Mouse (Mus musculus): Measurements from ENCODE around the gene Mrpl4. TPM values are rescaled to one million over a fixed set of nuclear protein-coding genes. Genes with fewer than 3 reads are reported as not detected.

Mrpl4 gene
- polyA plus RNA-seq, 1 experiment from 2014 or later, result 115 TPM

DNA sequence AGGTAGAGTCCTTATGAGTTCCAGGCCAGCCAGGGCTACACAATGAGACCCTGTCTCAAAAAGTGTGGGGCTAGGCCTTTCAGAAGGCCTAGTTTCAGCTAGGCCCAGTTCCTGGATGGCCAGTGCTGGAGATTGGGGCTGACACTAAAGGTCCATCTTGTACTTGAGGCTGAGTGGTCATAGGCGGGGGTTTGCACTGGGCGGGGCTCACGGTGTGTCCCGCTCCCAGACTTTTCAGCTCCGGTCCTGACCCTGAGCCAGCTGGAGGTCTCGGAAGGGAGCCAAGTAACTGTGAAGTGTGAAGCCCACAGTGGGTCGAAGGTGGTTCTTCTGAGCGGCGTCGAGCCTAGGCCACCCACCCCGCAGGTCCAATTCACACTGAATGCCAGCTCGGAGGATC lies 24.3 kb downstream of the Mrpl4 start:
- H3K4me2 ChIP-seq, result no peak overlapping the region
- peaks cover 64% of the 10 kb centered on the region for H3K27me3 ChIP-seq
- WGBS, result 82% methylated on average over 12 of the region's 12 CpGs

DNA sequence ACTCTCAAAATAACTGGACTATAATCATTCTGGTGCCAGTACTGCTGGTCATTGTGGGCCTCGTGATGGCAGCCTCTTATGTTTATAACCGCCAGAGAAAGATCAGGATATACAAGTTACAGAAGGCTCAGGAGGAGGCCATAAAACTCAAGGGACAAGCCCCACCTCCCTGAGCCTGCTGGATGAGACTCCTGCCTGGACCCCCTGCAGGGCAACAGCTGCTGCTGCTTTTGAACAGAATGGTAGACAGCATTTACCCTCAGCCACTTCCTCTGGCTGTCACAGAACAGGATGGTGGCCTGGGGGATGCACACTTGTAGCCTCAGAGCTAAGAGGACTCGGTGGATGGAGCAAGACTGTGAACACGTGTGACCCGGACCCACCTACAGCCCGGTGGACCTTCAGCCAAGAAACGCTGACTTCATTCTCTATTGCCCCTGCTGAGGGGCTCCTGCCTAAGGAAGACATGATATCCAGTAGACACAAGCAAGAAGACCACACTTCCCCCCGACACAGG lies 25.3 kb downstream of the Mrpl4 start:
- H3K9ac ChIP-seq, result no peak overlapping the region
- 56% methylated on average over 8 of the region's 8 CpGs for WGBS
- no peak for ATAC-seq

More for the DNA sequence above, 24.3 kb downstream of the Mrpl4 start:
- Histone ChIP-seq H3K4me3 (no peak overlapping the region), H3K36me3 (ENCODE audit: poor library complexity, severe bottlenecking) (no peaks in the 10 kb centered on the region), H3K9ac (no peak overlapping the region), H3K9me3 (replicated peaks) (no peaks in the 10 kb centered on the region), H3K4me1 (peaks cover 29% of the 10 kb centered on the region), H3K27ac (no peak overlapping the region)
- no peak for ATAC-seq

DNA sequence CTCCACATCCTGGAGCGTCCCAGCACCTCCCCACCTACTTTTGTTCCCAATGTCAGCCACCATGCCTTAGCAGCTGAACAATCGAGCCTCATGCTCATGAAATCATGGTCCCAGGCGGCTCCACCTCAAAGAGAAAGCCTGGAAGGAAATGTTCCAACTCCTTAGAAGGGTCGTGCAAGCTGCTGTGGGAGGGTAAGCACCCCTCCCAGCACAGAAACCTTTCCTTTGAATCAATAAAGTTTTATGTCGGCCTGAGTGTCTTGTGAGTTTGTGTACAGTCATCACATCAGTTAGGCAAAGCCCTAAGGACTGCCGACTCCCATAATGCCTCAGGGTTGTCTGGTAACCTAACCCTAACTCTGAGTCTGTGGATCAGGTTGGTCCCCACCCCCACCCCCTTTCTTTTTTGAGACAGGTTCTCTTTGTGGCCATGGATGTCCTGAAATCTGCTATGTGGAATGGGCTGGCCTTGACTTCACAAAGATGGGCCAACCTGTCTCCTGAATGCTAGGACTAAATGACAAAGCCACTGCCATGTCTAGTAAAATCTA lies 26.1 kb downstream of the Mrpl4 start:
- no peaks in the 10 kb centered on the region for H3K9me3 ChIP-seq (replicated peaks)
- H3K27me3 ChIP-seq, result peaks cover 82% of the 10 kb centered on the region
- no peak overlapping the region for H3K9ac ChIP-seq
- 69% methylated on average over 6 of the region's 6 CpGs for WGBS
- H3K4me1 ChIP-seq, result peaks cover 46% of the 10 kb centered on the region
- no peak overlapping the region for H3K4me2 ChIP-seq
- H3K4me3 ChIP-seq, result no peak overlapping the region
- no peak overlapping the region for H3K27ac ChIP-seq
- ATAC-seq, result no peak
- no peaks in the 10 kb centered on the region for H3K36me3 ChIP-seq (ENCODE audit: poor library complexity, severe bottlenecking)

More for the DNA sequence above, 25.3 kb downstream of the Mrpl4 start:
- H3K36me3 ChIP-seq (ENCODE audit: poor library complexity, severe bottlenecking), result no peaks in the 10 kb centered on the region
- no peak overlapping the region for H3K4me2 ChIP-seq
- H3K4me3 ChIP-seq, result no peak overlapping the region
- H3K27me3 ChIP-seq, result peaks cover 74% of the 10 kb centered on the region
- peaks cover 38% of the 10 kb centered on the region for H3K4me1 ChIP-seq
- H3K27ac ChIP-seq, result no peak overlapping the region
- no peaks in the 10 kb centered on the region for H3K9me3 ChIP-seq (replicated peaks)

DNA sequence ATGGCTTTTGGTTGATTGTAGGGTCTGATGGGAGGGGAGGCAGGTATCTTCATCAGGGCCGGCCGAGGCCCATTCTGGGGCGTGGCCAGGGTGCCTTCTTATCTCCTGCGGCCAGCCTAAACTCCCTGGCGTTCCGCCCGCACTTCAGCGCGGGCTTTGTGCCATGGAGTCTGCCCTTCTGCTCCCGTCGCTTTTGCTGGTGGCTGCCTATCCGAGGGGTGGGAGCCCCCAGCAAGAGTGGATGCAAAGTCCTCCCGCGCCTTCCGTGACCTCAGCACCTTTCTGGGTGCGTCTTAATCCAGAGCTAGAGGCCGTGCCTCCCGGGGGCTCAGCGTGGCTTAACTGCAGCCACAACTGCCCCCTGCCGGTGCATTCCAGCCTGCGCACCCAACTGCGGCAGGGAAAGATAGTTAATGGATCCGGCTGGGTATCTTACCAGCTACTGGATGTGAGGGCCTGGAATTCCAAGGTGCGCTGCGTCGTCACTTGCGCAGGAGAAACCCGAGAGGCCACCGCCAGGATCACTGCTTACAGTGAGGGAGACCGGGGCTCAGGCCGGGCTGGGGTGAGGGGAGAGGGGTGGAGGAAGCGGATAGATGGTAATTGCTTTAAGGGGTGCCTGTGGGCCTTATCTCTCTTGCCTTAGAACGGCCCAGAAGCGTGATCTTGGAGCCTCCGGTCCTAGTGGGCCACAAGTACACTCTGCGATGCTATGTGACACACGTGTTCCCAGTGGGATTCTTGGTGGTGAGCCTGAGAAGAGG lies 26.9 kb downstream of the Mrpl4 start, which contains the start of gene Icam4:
Gene Icam4 (plus strand): TSS at position 83 of the 764 bp plus-strand sequence.
- ATAC-seq, result no peak
- Histone ChIP-seq H3K36me3 (ENCODE audit: poor library complexity, severe bottlenecking) (no peaks in the 10 kb centered on the region), H3K27ac (no peak within 1 kb of the TSS), H3K4me1 (peaks cover 47% of the 10 kb centered on the region), H3K9me3 (replicated peaks) (no peaks in the 10 kb centered on the region), H3K27me3 (peaks cover 90% of the 10 kb centered on the region), H3K4me3 (peak within 1 kb of the TSS; percentile 18), H3K9ac (peak within 1 kb of the TSS; percentile 10; the same call in 1 of the 2 replicates), H3K4me2 (peak within 1 kb of the TSS; percentile 94)
- 2% methylated on average over 37 of the region's 37 CpGs for WGBS

DNA sequence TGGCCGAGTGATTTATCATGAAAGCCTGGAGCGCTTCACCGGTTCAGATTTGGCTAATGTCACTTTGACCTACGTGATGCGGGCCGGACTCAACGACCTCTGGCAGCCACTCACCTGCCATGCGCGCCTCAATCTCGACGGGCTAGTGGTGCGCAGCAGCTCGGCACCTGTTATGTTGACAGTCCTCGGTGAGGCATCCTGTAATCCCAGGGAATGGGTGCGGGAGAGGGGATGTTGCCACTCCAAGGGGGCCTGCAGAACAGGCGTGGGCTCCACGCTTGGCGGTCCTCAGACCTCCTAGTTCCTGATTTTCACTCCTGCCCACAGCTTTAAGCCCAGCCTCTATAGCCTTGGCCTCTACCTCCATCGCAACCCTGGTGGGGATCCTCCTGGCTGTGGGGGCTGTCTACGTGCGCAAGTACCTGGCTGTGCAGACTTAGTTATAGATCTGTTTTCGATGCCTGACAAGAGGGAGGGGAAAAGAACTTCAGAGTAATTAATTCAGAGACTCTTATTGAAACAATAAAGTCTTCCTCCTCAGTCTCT lies 27.6 kb downstream of the Mrpl4 start:
- Histone ChIP-seq H3K4me3 (no peak overlapping the region), H3K9me3 (replicated peaks) (no peaks in the 10 kb centered on the region), H3K9ac (no peak overlapping the region), H3K27ac (no peak overlapping the region), H3K36me3 (ENCODE audit: poor library complexity, severe bottlenecking) (no peaks in the 10 kb centered on the region), H3K4me2 (peak overlapping the region; percentile 94), H3K4me1 (peaks cover 47% of the 10 kb centered on the region), H3K27me3 (peaks cover 96% of the 10 kb centered on the region)
- no peak for ATAC-seq
- WGBS, result 21% methylated on average over 22 of the region's 22 CpGs

DNA sequence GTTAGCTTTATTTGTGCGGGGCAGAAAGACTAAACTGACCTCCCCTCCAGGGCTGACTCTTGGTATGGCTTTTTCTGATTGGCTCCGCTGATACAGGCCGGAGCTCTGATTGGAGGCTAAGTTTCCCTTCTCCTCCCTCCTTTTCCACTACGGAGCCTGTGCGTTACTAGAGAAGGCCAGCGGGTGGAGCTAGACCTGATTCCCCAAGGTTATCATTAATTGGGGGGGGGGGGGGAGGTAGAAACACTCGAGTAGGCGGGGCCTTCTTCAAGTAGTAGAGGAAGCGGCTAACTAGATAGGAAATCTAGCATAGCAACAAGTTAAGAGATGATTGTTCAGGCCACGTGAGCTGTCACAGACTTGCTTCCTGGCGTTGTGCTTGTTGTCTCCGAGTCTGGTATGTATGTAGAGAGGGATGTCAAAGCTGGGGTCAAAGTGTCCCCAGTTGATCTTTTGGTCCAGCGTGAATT lies 28.3 kb downstream of the Mrpl4 start:
- H3K4me2 ChIP-seq, result peak overlapping the region; percentile 94
- peaks cover 47% of the 10 kb centered on the region for H3K4me1 ChIP-seq
- H3K27me3 ChIP-seq, result peaks cover 98% of the 10 kb centered on the region
- peak; percentile 59 for ATAC-seq
- no peaks in the 10 kb centered on the region for H3K9me3 ChIP-seq (replicated peaks)
- WGBS, result 0% methylated on average over 13 of the region's 13 CpGs
- H3K4me3 ChIP-seq, result peak overlapping the region; percentile 50
- no peaks in the 10 kb centered on the region for H3K36me3 ChIP-seq (ENCODE audit: poor library complexity, severe bottlenecking)
- no peak overlapping the region for H3K9ac ChIP-seq
- H3K27ac ChIP-seq, result no peak overlapping the region

DNA sequence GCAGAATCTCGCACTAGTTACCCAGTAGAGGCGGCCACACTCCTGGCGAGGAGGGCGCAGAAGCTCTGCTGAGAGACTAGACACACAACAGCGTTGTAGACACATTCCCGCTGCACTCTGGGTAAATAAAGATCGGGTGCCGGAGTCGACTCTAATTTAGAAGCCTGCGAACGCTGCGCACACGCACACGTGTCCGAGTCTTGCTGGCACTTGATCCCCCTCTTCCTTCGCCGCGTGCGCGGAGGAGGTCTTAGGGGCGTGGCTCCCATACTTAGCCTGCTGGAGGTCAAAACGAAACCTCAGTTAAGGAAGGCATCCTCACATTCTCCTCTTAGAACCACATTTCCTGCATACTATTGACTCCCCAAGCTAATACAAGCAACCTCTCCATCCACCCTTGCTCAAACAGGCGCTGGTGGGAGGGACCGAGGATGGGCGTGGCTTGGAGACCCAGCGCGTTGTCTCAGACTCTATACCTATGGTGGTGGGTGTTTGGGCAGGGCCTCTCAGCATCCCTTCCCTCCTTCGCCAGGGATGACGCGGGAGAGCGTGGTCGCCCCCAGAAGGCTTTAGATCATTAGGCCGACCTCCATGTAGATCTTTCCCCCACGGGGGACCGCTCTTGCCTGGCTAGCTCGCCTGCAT lies 28.8 kb downstream of the Mrpl4 start:
- H3K4me3 ChIP-seq, result peak overlapping the region; percentile 50
- H3K4me2 ChIP-seq, result peak overlapping the region; percentile 94
- H3K9me3 ChIP-seq (replicated peaks), result no peaks in the 10 kb centered on the region
- peak; percentile 67 for ATAC-seq
- no peak overlapping the region for H3K27ac ChIP-seq
- peaks cover 98% of the 10 kb centered on the region for H3K27me3 ChIP-seq
- H3K9ac ChIP-seq, result peak overlapping the region; percentile 62
- no peaks in the 10 kb centered on the region for H3K36me3 ChIP-seq (ENCODE audit: poor library complexity, severe bottlenecking)
- peaks cover 50% of the 10 kb centered on the region for H3K4me1 ChIP-seq
- under 1% methylated on average over 36 of the region's 36 CpGs for WGBS

DNA sequence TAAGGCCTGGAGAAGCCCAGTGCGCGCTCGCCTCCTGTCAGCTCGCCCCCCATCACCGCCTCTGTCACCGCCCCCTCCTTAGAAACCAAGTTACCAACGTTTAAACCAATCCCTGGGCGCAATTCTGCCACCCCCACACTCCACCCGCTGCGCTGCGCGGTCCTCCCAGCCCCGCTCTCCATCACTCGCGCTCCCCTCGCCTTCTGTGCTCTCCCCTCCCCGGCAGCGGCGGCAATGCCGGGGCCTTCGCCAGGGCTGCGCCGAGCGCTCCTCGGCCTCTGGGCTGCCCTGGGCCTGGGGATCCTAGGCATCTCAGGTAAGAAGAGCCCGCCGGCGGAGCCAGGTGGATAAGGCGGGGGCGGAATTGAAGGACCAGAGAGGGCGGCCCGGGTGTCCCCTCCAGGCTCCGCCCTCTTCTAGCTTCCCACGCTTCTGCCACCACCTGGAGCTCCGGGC lies 29.4 kb downstream of the Mrpl4 start, which contains the start of gene Icam5:
Gene Icam5 (plus strand): TSS at position 178 of the 456 bp plus-strand sequence.
- H3K9me3 ChIP-seq (replicated peaks), result no peaks in the 10 kb centered on the region
- H3K9ac ChIP-seq, result peak within 1 kb of the TSS; percentile 62
- peak within 1 kb of the TSS; percentile 94 for H3K4me2 ChIP-seq
- ATAC-seq, result peak; percentile 50
- H3K4me3 ChIP-seq, result peak within 1 kb of the TSS; percentile 50
- WGBS, result under 1% methylated on average over 35 of the region's 35 CpGs
- H3K4me1 ChIP-seq, result peaks cover 55% of the 10 kb centered on the region
- peaks cover 98% of the 10 kb centered on the region for H3K27me3 ChIP-seq
- no peak within 1 kb of the TSS for H3K27ac ChIP-seq
- H3K36me3 ChIP-seq (ENCODE audit: poor library complexity, severe bottlenecking), result no peaks in the 10 kb centered on the region

DNA sequence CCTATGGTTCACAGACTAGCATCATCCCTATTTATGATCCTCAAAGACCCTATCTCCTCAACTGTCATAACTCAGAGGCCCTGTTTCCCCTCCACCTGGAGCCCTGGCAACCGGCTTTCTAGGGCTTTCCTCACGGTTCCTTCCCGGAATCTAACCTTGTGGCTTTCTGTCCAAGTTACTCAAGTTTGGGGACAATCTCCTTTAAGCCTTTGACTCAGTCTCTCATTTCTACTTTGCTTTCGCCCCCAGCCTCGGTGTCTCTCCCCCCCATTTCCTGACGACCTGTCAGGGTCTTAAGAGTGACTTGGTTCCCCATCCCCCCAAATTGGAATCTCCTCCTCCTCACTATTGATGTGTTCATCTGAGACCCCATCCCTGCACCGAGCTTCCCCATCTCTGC lies 30.0 kb downstream of the Mrpl4 start:
- no peaks in the 10 kb centered on the region for H3K9me3 ChIP-seq (replicated peaks)
- no peak overlapping the region for H3K27ac ChIP-seq
- peak overlapping the region; percentile 50 for H3K4me3 ChIP-seq
- ATAC-seq, result no peak
- H3K27me3 ChIP-seq, result peaks cover 98% of the 10 kb centered on the region
- H3K4me2 ChIP-seq, result peak overlapping the region; percentile 94
- H3K36me3 ChIP-seq (ENCODE audit: poor library complexity, severe bottlenecking), result no peaks in the 10 kb centered on the region
- 2% methylated on average over 7 of the region's 7 CpGs for WGBS
- no peak overlapping the region; the same call in 1 of the 2 replicates for H3K9ac ChIP-seq
- peaks cover 60% of the 10 kb centered on the region for H3K4me1 ChIP-seq

DNA sequence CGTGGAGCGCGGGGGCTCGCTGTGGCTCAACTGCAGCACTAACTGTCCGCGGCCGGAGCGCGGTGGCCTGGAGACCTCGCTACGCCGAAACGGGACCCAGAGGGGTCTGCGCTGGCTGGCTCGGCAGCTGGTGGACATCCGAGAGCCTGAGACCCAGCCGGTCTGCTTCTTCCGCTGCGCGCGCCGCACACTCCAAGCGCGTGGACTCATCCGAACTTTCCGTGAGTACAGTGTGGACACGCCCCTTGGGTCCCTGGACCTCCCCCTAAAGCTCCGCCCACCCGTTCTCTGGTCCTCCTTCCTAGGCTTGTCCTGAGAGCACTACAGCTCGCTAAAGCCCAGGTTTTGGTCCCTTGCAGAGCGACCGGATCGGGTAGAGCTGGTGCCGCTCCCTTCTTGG lies 30.6 kb downstream of the Mrpl4 start:
- Histone ChIP-seq H3K27me3 (peaks cover 99% of the 10 kb centered on the region), H3K4me3 (peak overlapping the region; percentile 50), H3K4me2 (peak overlapping the region; percentile 94), H3K4me1 (peaks cover 66% of the 10 kb centered on the region), H3K9me3 (replicated peaks) (no peaks in the 10 kb centered on the region), H3K27ac (no peak overlapping the region), H3K36me3 (ENCODE audit: poor library complexity, severe bottlenecking) (no peaks in the 10 kb centered on the region), H3K9ac (peak overlapping the region; percentile 39; the same call in 1 of the 2 replicates)
- ATAC-seq, result 0 out of 2 replicates have a peak, but pooled peaks have one; percentile 19
- under 1% methylated on average over 34 of the region's 34 CpGs for WGBS

DNA sequence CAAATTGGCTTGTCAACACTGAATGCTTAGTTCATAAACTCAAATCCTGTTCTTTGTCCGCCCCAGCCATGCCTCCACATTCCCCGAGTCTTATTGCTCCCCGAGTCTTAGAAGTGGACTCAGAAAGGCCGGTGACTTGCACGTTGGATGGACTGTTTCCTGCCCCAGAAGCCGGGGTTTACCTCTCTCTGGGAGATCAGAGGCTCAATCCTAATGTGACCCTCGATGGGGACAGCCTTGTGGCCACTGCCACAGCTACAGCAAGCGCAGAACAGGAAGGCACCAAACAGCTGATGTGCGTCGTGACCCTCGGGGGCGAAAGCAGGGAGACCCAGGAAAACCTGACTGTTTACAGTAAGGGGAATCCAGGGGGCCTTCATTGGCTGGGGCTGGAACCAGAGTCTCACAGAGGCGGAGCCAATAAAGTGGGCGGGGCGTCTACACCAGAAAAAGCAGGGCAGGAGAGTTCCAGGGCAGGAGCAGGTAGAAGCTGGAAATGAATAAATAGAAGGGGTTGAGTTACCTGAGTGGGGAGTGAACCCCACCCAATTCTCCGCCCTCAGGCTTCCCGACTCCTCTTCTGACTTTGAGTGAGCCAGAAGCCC lies 32.0 kb downstream of the Mrpl4 start:
- no peak overlapping the region for H3K9ac ChIP-seq
- ATAC-seq, result no peak
- H3K27ac ChIP-seq, result no peak overlapping the region
- no peaks in the 10 kb centered on the region for H3K36me3 ChIP-seq (ENCODE audit: poor library complexity, severe bottlenecking)
- H3K4me2 ChIP-seq, result no peak overlapping the region
- WGBS, result 2% methylated on average over 17 of the region's 17 CpGs
- H3K27me3 ChIP-seq, result peaks cover 99% of the 10 kb centered on the region
- no peaks in the 10 kb centered on the region for H3K9me3 ChIP-seq (replicated peaks)
- H3K4me3 ChIP-seq, result no peak overlapping the region; the same call in 1 of the 2 replicates
- H3K4me1 ChIP-seq, result peaks cover 59% of the 10 kb centered on the region
